Mouse (Mus musculus) adrenal gland, adult 2 months (tissue): Measurements from ENCODE around the gene Tbl1x. TPM values are rescaled to one million over a fixed set of nuclear protein-coding genes. Genes with fewer than 3 reads are reported as not detected.

Source experiments
- DNase-seq: peaks from one replicate; pipeline ENCODE4 v3.0.0; 2021
- polyA plus RNA-seq: library from polyadenylated mRNA; depleted of rRNA; stranded (reverse); fragments of >200 nt; gene quantifications from 2 replicates; pipeline ENCODE4 v1.2.3, GENCODE M21; 2012
- total RNA-seq, 2 experiments: library from RNA; stranded (reverse); gene quantifications; 2 replicates each; pipeline ENCODE4 v1.2.3; 2021

Gene Tbl1x
- total and polyA plus RNA-seq, 3 experiments, result 12.9 to 75.1 (median 73.4) TPM

GRCm38 (mm10) chrX:77608947-77609703, 98.3 kb downstream of the Tbl1x start:
- no peak for DNase-seq

- DNase-seq, result no peak
Measured at GRCm38 (mm10) chrX:77611938-77612337, 101.1 kb downstream of the Tbl1x start.

- no peak for DNase-seq
Measured at GRCm38 (mm10) chrX:77613041-77613440, 102.2 kb downstream of the Tbl1x start.

- DNase-seq, result no peak
Measured at GRCm38 (mm10) chrX:77615735-77616293, 105.0 kb downstream of the Tbl1x start.

- no peak for DNase-seq
Measured at GRCm38 (mm10) chrX:77617368-77618144, 106.7 kb downstream of the Tbl1x start.

- DNase-seq, result no peak
Measured at GRCm38 (mm10) chrX:77630439-77630838, 119.6 kb downstream of the Tbl1x start.

GRCm38 (mm10) chrX:77636499-77636898, 125.7 kb downstream of the Tbl1x start:
- DNase-seq, result no peak

GRCm38 (mm10) chrX:77638076-77638475, 127.3 kb downstream of the Tbl1x start:
- DNase-seq, result peak; percentile 52

- DNase-seq, result no peak
Measured at GRCm38 (mm10) chrX:77640301-77640700, 129.5 kb downstream of the Tbl1x start.

- DNase-seq, result no peak
Measured at GRCm38 (mm10) chrX:77646164-77646563, 135.4 kb downstream of the Tbl1x start.

- no peak for DNase-seq
Measured at GRCm38 (mm10) chrX:77650246-77650645, 139.4 kb downstream of the Tbl1x start.

GRCm38 (mm10) chrX:77662030-77662429, 151.2 kb downstream of the Tbl1x start:
- no peak for DNase-seq

GRCm38 (mm10) chrX:77663276-77663675, 152.5 kb downstream of the Tbl1x start:
- no peak for DNase-seq

GRCm38 (mm10) chrX:77665030-77665429, 154.2 kb downstream of the Tbl1x start:
- no peak for DNase-seq

- no peak for DNase-seq
Measured at GRCm38 (mm10) chrX:77666911-77667310, 156.1 kb downstream of the Tbl1x start.

- no peak for DNase-seq
Measured at GRCm38 (mm10) chrX:77667441-77667840, 156.6 kb downstream of the Tbl1x start.

GRCm38 (mm10) chrX:77669779-77670550, 159.2 kb downstream of the Tbl1x start:
- DNase-seq, result peak; percentile 54
